Mouse (Mus musculus) limb, embryonic 14.5 days (tissue): Measurements from ENCODE around the gene Grm2. TPM values are rescaled to one million over a fixed set of nuclear protein-coding genes. Genes with fewer than 3 reads are reported as not detected.

Source experiments
- polyA plus RNA-seq, 2 experiments: library from polyadenylated mRNA; depleted of rRNA in 1 of 2; stranded (reverse) in 1 of 2; unstranded in 1 of 2; fragments of >200 nt; fragmentation: Nextera tagmentation in 1 of 2; extraction: Ambion mirVana in 1 of 2; gene quantifications; 2 replicates each; pipeline versions ENCODE4 v1.2.1 to v1.2.3; 2012 to 2014

Grm2 gene
- polyA plus RNA-seq, 2 experiments = 0.06 TPM; not detected in 1

Other genes starting within 250 kb of the Grm2 start
- gene Rpl29, start 226.6 kb downstream of the Grm2 start, polyA plus RNA-seq (2012; rRNA removed) = 946 and 1,047 TPM in 2 replicates
- 1,133 and 1,180 TPM in 2 replicates for gene Rpl29, start 226.6 kb downstream of the Grm2 start, polyA plus RNA-seq (2014; fragmentation: Nextera tagmentation; extraction: Ambion mirVana)
- gene Acy1, start 217.8 kb downstream of the Grm2 start, polyA plus RNA-seq (2012; rRNA removed) = 34.4 and 35.1 TPM in 2 replicates
- gene Acy1, start 217.8 kb downstream of the Grm2 start, polyA plus RNA-seq (2014; fragmentation: Nextera tagmentation; extraction: Ambion mirVana) = 45.6 and 45.8 TPM in 2 replicates
- 54.5 and 64.6 TPM in 2 replicates for gene Abhd14b, start 208.6 kb downstream of the Grm2 start, polyA plus RNA-seq (2012; rRNA removed)
- gene Abhd14b, start 208.6 kb downstream of the Grm2 start, polyA plus RNA-seq (2014; fragmentation: Nextera tagmentation; extraction: Ambion mirVana) = 41.2 and 44.6 TPM in 2 replicates
- 79.9 and 87.1 TPM in 2 replicates for gene Abhd14a, start 208.4 kb downstream of the Grm2 start, polyA plus RNA-seq (2012; rRNA removed)
- gene Abhd14a, start 208.4 kb downstream of the Grm2 start, polyA plus RNA-seq (2014; fragmentation: Nextera tagmentation; extraction: Ambion mirVana) = 69.5 and 74.0 TPM in 2 replicates
- 238 and 328 TPM in 2 replicates for gene Pcbp4, start 202.8 kb downstream of the Grm2 start, polyA plus RNA-seq (2012; rRNA removed)
- gene Pcbp4, start 202.8 kb downstream of the Grm2 start, polyA plus RNA-seq (2014; fragmentation: Nextera tagmentation; extraction: Ambion mirVana) = 88.0 and 92.7 TPM in 2 replicates
- gene Gpr62, start 190.1 kb downstream of the Grm2 start, polyA plus RNA-seq (2012; rRNA removed) = 0.47 and 0.70 TPM in 2 replicates
- 0.51 and 0.58 TPM in 2 replicates for gene Gpr62, start 190.1 kb downstream of the Grm2 start, polyA plus RNA-seq (2014; fragmentation: Nextera tagmentation; extraction: Ambion mirVana)
- gene Rrp9, start 180.1 kb downstream of the Grm2 start, polyA plus RNA-seq (2012; rRNA removed) = 44.2 and 52.3 TPM in 2 replicates
- 41.3 and 42.7 TPM in 2 replicates for gene Rrp9, start 180.1 kb downstream of the Grm2 start, polyA plus RNA-seq (2014; fragmentation: Nextera tagmentation; extraction: Ambion mirVana)
- gene Parp3, start 179.1 kb downstream of the Grm2 start, polyA plus RNA-seq (2012; rRNA removed) = 9.0 and 9.2 TPM in 2 replicates
- 3.4 and 4.3 TPM in 2 replicates for gene Parp3, start 179.1 kb downstream of the Grm2 start, polyA plus RNA-seq (2014; fragmentation: Nextera tagmentation; extraction: Ambion mirVana)
- not detected in 2 replicates for gene Iqcf1, start 156.1 kb downstream of the Grm2 start, polyA plus RNA-seq (2012; rRNA removed)
- not detected in 2 replicates for gene Iqcf1, start 156.1 kb downstream of the Grm2 start, polyA plus RNA-seq (2014; fragmentation: Nextera tagmentation; extraction: Ambion mirVana)
- not detected in 2 replicates for gene Iqcf5, start 141.5 kb downstream of the Grm2 start, polyA plus RNA-seq (2012; rRNA removed)
- gene Iqcf5, start 141.5 kb downstream of the Grm2 start, polyA plus RNA-seq (2014; fragmentation: Nextera tagmentation; extraction: Ambion mirVana) = not detected in 2 replicates
- gene Iqcf3, start 94.5 kb downstream of the Grm2 start, polyA plus RNA-seq (2012; rRNA removed) = not detected in 2 replicates
- not detected in 2 replicates for gene Iqcf3, start 94.5 kb downstream of the Grm2 start, polyA plus RNA-seq (2014; fragmentation: Nextera tagmentation; extraction: Ambion mirVana)
- gene Iqcf4, start 85.1 kb downstream of the Grm2 start, polyA plus RNA-seq (2012; rRNA removed) = not detected in 2 replicates
- gene Iqcf4, start 85.1 kb downstream of the Grm2 start, polyA plus RNA-seq (2014; fragmentation: Nextera tagmentation; extraction: Ambion mirVana) = not detected in 2 replicates
- not detected in 2 replicates for gene Iqcf6, start 29.5 kb downstream of the Grm2 start, polyA plus RNA-seq (2012; rRNA removed)
- not detected in 2 replicates for gene Iqcf6, start 29.5 kb downstream of the Grm2 start, polyA plus RNA-seq (2014; fragmentation: Nextera tagmentation; extraction: Ambion mirVana)
- gene Tex264, start 29.8 kb upstream of the Grm2 start, polyA plus RNA-seq (2012; rRNA removed) = 56.8 and 76.1 TPM in 2 replicates
- gene Tex264, start 29.8 kb upstream of the Grm2 start, polyA plus RNA-seq (2014; fragmentation: Nextera tagmentation; extraction: Ambion mirVana) = 63.9 and 67.6 TPM in 2 replicates
- 12.9 and 23.4 TPM in 2 replicates for gene Rad54l2, start 133.1 kb upstream of the Grm2 start, polyA plus RNA-seq (2012; rRNA removed)
- gene Rad54l2, start 133.1 kb upstream of the Grm2 start, polyA plus RNA-seq (2014; fragmentation: Nextera tagmentation; extraction: Ambion mirVana) = 4.3 and 4.7 TPM in 2 replicates
- 27.6 and 29.4 TPM in 2 replicates for gene Dcaf1, start 165.8 kb upstream of the Grm2 start, polyA plus RNA-seq (2012; rRNA removed)
- gene Dcaf1, start 165.8 kb upstream of the Grm2 start, polyA plus RNA-seq (2014; fragmentation: Nextera tagmentation; extraction: Ambion mirVana) = 17.2 and 18.4 TPM in 2 replicates
- 18.8 and 20.4 TPM in 2 replicates for gene Rbm15b, start 231.3 kb upstream of the Grm2 start, polyA plus RNA-seq (2012; rRNA removed)
- 21.3 and 22.3 TPM in 2 replicates for gene Rbm15b, start 231.3 kb upstream of the Grm2 start, polyA plus RNA-seq (2014; fragmentation: Nextera tagmentation; extraction: Ambion mirVana)
- 79.7 and 110 TPM in 2 replicates for gene Manf, start 235.9 kb upstream of the Grm2 start, polyA plus RNA-seq (2012; rRNA removed)
- 230 and 268 TPM in 2 replicates for gene Manf, start 235.9 kb upstream of the Grm2 start, polyA plus RNA-seq (2014; fragmentation: Nextera tagmentation; extraction: Ambion mirVana)